Mouse (Mus musculus) gastrocnemius, postnatal 10 days (tissue): ENCODE results near the gene Vmn1r7. TPM values are rescaled to one million over a fixed set of nuclear protein-coding genes. Genes with fewer than 3 reads are reported as not detected.
"Not testable (repeated sequence)": the region's sequence is repeated elsewhere in the genome, so short reads cannot be mapped to it uniquely, and the experiment has no call there.

ENCODE experiments used
- DNase-seq: peaks from one replicate; pipeline ENCODE4 v3.0.0; 2021; ENCODE audit warnings: mixed read lengths
- long read RNA-seq, 2 experiments: library from polyadenylated mRNA; stranded (forward); transcript quantifications; one replicate each; pipeline ENCODE4 v2.0.0; 2021
- total RNA-seq, 2 experiments: library from RNA; stranded (reverse); gene quantifications; 2 replicates each; pipeline ENCODE4 v1.2.3; 2021

Vmn1r7 gene
- not detected for total RNA-seq
- long read RNA-seq, experiment 1: 0 reads
- long read RNA-seq, experiment 2: 0 reads

- not testable (repeated sequence) for DNase-seq
These were observed at the start of gene Vmn1r7 for GRCm38 (mm10) chr6:57025224-57025623. Gene Vmn1r7, minus strand, starts transcription at chr6:57025324.

GRCm38 (mm10) chr6:57066487-57066886 is 41.4 kb upstream of the Vmn1r7 start, which contains the start of gene Vmn1r9:
Gene Vmn1r9, plus strand, starts transcription at chr6:57066787.
- DNase-seq: no peak

GRCm38 (mm10) chr6:57063730-57064129 is 38.6 kb upstream of the Vmn1r7 start:
- DNase-seq: no peak

GRCm38 (mm10) chr6:57034674-57035073 is 9.6 kb upstream of the Vmn1r7 start:
- DNase-seq: no peak

- no peak for DNase-seq
These were observed 6.9 kb upstream of the Vmn1r7 start, which contains the start of gene Vmn1r8 for GRCm38 (mm10) chr6:57031984-57032383. Gene Vmn1r8, plus strand, starts transcription at chr6:57032284.

GRCm38 (mm10) chr6:56996943-56997342 is 28.2 kb downstream of the Vmn1r7 start, which contains the start of gene Vmn1r6:
Gene Vmn1r6, plus strand, starts transcription at chr6:56997243.
- DNase-seq: no peak

Other genes with a start within 250 kb of the Vmn1r7 start
- 10 to 100 TPM; 21.9 to 25.8 TPM for gene Kbtbd2, start 227.5 kb downstream of the Vmn1r7 start, total RNA-seq
- gene Fkbp9, start 193.3 kb downstream of the Vmn1r7 start, total RNA-seq: 100 to 1,000 TPM; 120 to 138 TPM
- gene Nt5c3, start 101.4 kb downstream of the Vmn1r7 start, total RNA-seq: 10 to 100 TPM; 50.8 to 60.3 TPM
- gene Vmn1r4, start 101.3 kb downstream of the Vmn1r7 start, total RNA-seq: under 1 TPM; 0.20 to 0.23 TPM
- not detected for gene Vmn1r5, start 55.1 kb downstream of the Vmn1r7 start, total RNA-seq
- gene Vmn1r6, start 28.1 kb downstream of the Vmn1r7 start, total RNA-seq: not detected
- not detected for gene Vmn1r8, start 7.0 kb upstream of the Vmn1r7 start, total RNA-seq
- gene Vmn1r9, start 41.5 kb upstream of the Vmn1r7 start, total RNA-seq: not detected
- gene Vmn1r10, start 84.1 kb upstream of the Vmn1r7 start, total RNA-seq: not detected
- not detected for gene Vmn1r11, start 108.1 kb upstream of the Vmn1r7 start, total RNA-seq
- gene Vmn1r12, start 131.6 kb upstream of the Vmn1r7 start, total RNA-seq: not detected
- not detected for gene Vmn1r13, start 178.0 kb upstream of the Vmn1r7 start, total RNA-seq
- gene Vmn1r14, start 206.4 kb upstream of the Vmn1r7 start, total RNA-seq: not detected
- gene Vmn1r15, start 232.6 kb upstream of the Vmn1r7 start, total RNA-seq: not detected